Mouse (Mus musculus) small intestine, adult 2 months (tissue): Measurements from ENCODE around the gene Cdh5. TPM values are rescaled to one million over a fixed set of nuclear protein-coding genes. Genes with fewer than 3 reads are reported as not detected.
"Not testable (repeated sequence)": the region's sequence is repeated elsewhere in the genome, so short reads cannot be mapped to it uniquely, and the experiment has no call there.

Experiments used
- H3K27ac ChIP-seq: fragments of 200-500 bp; 2 replicates; pipeline ENCODE4 v1.5.1; 2012; ENCODE audit warnings: low read depth, low read length, control low read depth, inconsistent platforms; ENCODE audit not compliant: insufficient read depth
- H3K27me3 ChIP-seq: fragments of 200-500 bp; 2 replicates; pipeline ENCODE4 v1.6.1; 2012; ENCODE audit warnings: mild to moderate bottlenecking, moderate library complexity, low read length, inconsistent platforms; ENCODE audit not compliant: control insufficient read depth, insufficient read depth
- H3K36me3 ChIP-seq: fragments of 200-500 bp; 2 replicates; pipeline ENCODE4 v1.6.1; 2012; ENCODE audit warnings: mild to moderate bottlenecking, low read length, control low read depth, inconsistent platforms; ENCODE audit not compliant: control insufficient read depth, insufficient read depth
- H3K4me1 ChIP-seq: fragments of 200-500 bp; 2 replicates; pipeline ENCODE4 v1.6.1; 2012; ENCODE audit warnings: low read length, inconsistent platforms, mixed read lengths; ENCODE audit not compliant: control insufficient read depth, insufficient read depth, insufficient read length
- H3K4me3 ChIP-seq: fragments of 200-500 bp; 2 replicates; pipeline ENCODE4 v1.5.1; 2012; ENCODE audit warnings: low read depth, mild to moderate bottlenecking, control low read depth, inconsistent platforms, low read length, moderate library complexity
- CTCF ChIP-seq: fragments of 200-500 bp; IDR thresholded peaks from 2 replicates; pipeline ENCODE4 v1.5.1; 2012; ENCODE audit warnings: low read depth, mild to moderate bottlenecking, control low read depth, inconsistent platforms, low read length, moderate library complexity, mixed read lengths; ENCODE audit not compliant: insufficient replicate concordance, insufficient read length; ENCODE audit errors: extremely low read depth
- POLR2A ChIP-seq: fragments of 200-500 bp; IDR thresholded peaks from 2 replicates; pipeline ENCODE4 v1.6.1; 2012; ENCODE audit warnings: low read depth, mild to moderate bottlenecking, control low read depth, inconsistent platforms, low read length, moderate library complexity
- WGBS: fragments of 180-500 bp; shearing (Covaris S2); methylation state at CpG from one replicate; pipeline ENCODE4 v1.1.7; 2018; 5-methylcytosine and 5-hydroxymethylcytosine counted together
- polyA plus RNA-seq: library from polyadenylated mRNA; depleted of rRNA; stranded (reverse); fragments of >200 nt; gene quantifications from 2 replicates; pipeline ENCODE4 v1.2.3, GENCODE M21; 2012

Gene Cdh5
- polyA plus RNA-seq, 1 experiment, result 13.2 TPM

GRCm38 (mm10) chr8:104093336-104093735 is 8.1 kb upstream of the Cdh5 start:
- Histone ChIP-seq H3K27me3 (no peaks in the 10 kb centered on the region), H3K4me1 (no peaks in the 10 kb centered on the region), H3K4me3 (no peak overlapping the region), H3K27ac (no peak overlapping the region), H3K36me3 (no peaks in the 10 kb centered on the region)
- no peak for TF ChIP-seq POLR2A
- TF ChIP-seq CTCF, result no peak
- 61% methylated on average over 7 of the region's 7 CpGs for WGBS

GRCm38 (mm10) chr8:104095595-104095994 is 5.8 kb upstream of the Cdh5 start:
- Histone ChIP-seq H3K4me1 (no peaks in the 10 kb centered on the region; the same call in 1 of the 2 replicates), H3K4me3 (no peak overlapping the region), H3K27ac (0 out of 2 replicates have a peak overlapping the region, but pooled peaks have one; percentile 4), H3K27me3 (no peaks in the 10 kb centered on the region), H3K36me3 (no peaks in the 10 kb centered on the region)
- 74% methylated on average over 9 of the region's 9 CpGs for WGBS
- TF ChIP-seq POLR2A, result no peak
- no peak for TF ChIP-seq CTCF

- no peaks in the 10 kb centered on the region for H3K27me3 ChIP-seq
- H3K4me1 ChIP-seq, result no peaks in the 10 kb centered on the region; the same call in 1 of the 2 replicates
- TF ChIP-seq POLR2A, result no peak
- TF ChIP-seq CTCF, result no peak
- H3K4me3 ChIP-seq, result no peak overlapping the region
- 61% methylated on average over 10 of the region's 10 CpGs for WGBS
- no peaks in the 10 kb centered on the region for H3K36me3 ChIP-seq
- H3K27ac ChIP-seq, result no peak overlapping the region
Observed at GRCm38 (mm10) chr8:104096644-104097043, 4.8 kb upstream of the Cdh5 start.

GRCm38 (mm10) chr8:104098671-104099346 is 2.6 kb upstream of the Cdh5 start:
- Histone ChIP-seq H3K27ac (no peak overlapping the region), H3K4me3 (no peak overlapping the region), H3K4me1 (no peaks in the 10 kb centered on the region; the same call in 1 of the 2 replicates), H3K36me3 (no peaks in the 10 kb centered on the region), H3K27me3 (no peaks in the 10 kb centered on the region)
- WGBS, result 27% methylated on average over 6 of the region's 6 CpGs
- TF ChIP-seq POLR2A (no peak), CTCF (no peak)

GRCm38 (mm10) chr8:104099347-104100099 is 1.9 kb upstream of the Cdh5 start:
- Histone ChIP-seq H3K36me3 (no peaks in the 10 kb centered on the region), H3K27ac (no peak overlapping the region), H3K4me3 (no peak overlapping the region), H3K27me3 (no peaks in the 10 kb centered on the region), H3K4me1 (no peaks in the 10 kb centered on the region; the same call in 1 of the 2 replicates)
- 57% methylated on average over 20 of the region's 20 CpGs for whole genome bisulfite sequencing
- no peak for TF ChIP-seq CTCF
- TF ChIP-seq POLR2A, result no peak

- H3K27me3 ChIP-seq, H3K27ac ChIP-seq, H3K36me3 ChIP-seq, H3K4me1 ChIP-seq, H3K4me3 ChIP-seq: not testable (repeated sequence)
- 86% methylated on average over 6 of the region's 6 CpGs for WGBS
Observed at GRCm38 (mm10) chr8:104100724-104101123, 701 bp upstream of the Cdh5 start.

- H3K4me1 ChIP-seq, result no peaks in the 10 kb centered on the region; the same call in 1 of the 2 replicates
- TF ChIP-seq CTCF (no peak), POLR2A (no peak)
- H3K27me3 ChIP-seq, result no peaks in the 10 kb centered on the region
- 50% methylated on average over 7 of the region's 7 CpGs for WGBS
- H3K27ac ChIP-seq, result no peak overlapping the region
- peak overlapping the region; percentile 41; the same call in 1 of the 2 replicates for H3K4me3 ChIP-seq
- no peaks in the 10 kb centered on the region for H3K36me3 ChIP-seq
Observed at GRCm38 (mm10) chr8:104103462-104103861, 2.0 kb downstream of the Cdh5 start.
